Mouse (Mus musculus) spleen, adult 18-20 months (tissue): ENCODE measurements around the gene Ppp1r9a.

Experiments used
- DNase-seq, 2 experiments: peaks; one replicate each; pipeline ENCODE4 v3.0.0; 2022; ENCODE audit warnings: mixed read lengths in 2 of 2

Gene Ppp1r9a

GRCm38 (mm10) chr6:5054446-5055095 lies 151.9 kb downstream of the Ppp1r9a start:
- DNase-seq = no peak

- no peak for DNase-seq
Measured at GRCm38 (mm10) chr6:5074736-5075135, 172.0 kb downstream of the Ppp1r9a start.

GRCm38 (mm10) chr6:5075680-5076079 lies 173.0 kb downstream of the Ppp1r9a start:
- no peak for DNase-seq

GRCm38 (mm10) chr6:5078009-5078408 lies 175.3 kb downstream of the Ppp1r9a start:
- DNase-seq = no peak

- DNase-seq = no peak
Measured at GRCm38 (mm10) chr6:5079108-5079507, 176.4 kb downstream of the Ppp1r9a start.

- no peak for DNase-seq
Measured at GRCm38 (mm10) chr6:5080094-5080493, 177.4 kb downstream of the Ppp1r9a start.

- DNase-seq = no peak
Measured at GRCm38 (mm10) chr6:5080496-5080895, 177.8 kb downstream of the Ppp1r9a start.

GRCm38 (mm10) chr6:5081099-5081498 lies 178.4 kb downstream of the Ppp1r9a start:
- no peak for DNase-seq

GRCm38 (mm10) chr6:5082144-5082543 lies 179.4 kb downstream of the Ppp1r9a start:
- no peak for DNase-seq

- DNase-seq = no peak
Measured at GRCm38 (mm10) chr6:5082740-5083139, 180.0 kb downstream of the Ppp1r9a start.

GRCm38 (mm10) chr6:5083957-5084356 lies 181.2 kb downstream of the Ppp1r9a start:
- no peak for DNase-seq

GRCm38 (mm10) chr6:5091873-5092272 lies 189.2 kb downstream of the Ppp1r9a start:
- DNase-seq = no peak

- no peak for DNase-seq
Measured at GRCm38 (mm10) chr6:5092795-5093194, 190.1 kb downstream of the Ppp1r9a start.

- DNase-seq = peak in 1 of 2 experiments; percentile 6
Measured at GRCm38 (mm10) chr6:5093516-5093915, 190.8 kb downstream of the Ppp1r9a start.

GRCm38 (mm10) chr6:5095365-5095973 lies 192.8 kb downstream of the Ppp1r9a start:
- no peak for DNase-seq

GRCm38 (mm10) chr6:5097309-5097708 lies 194.6 kb downstream of the Ppp1r9a start:
- DNase-seq = no peak

GRCm38 (mm10) chr6:5099282-5099681 lies 196.6 kb downstream of the Ppp1r9a start:
- DNase-seq = no peak

GRCm38 (mm10) chr6:5099842-5100241 lies 197.1 kb downstream of the Ppp1r9a start:
- DNase-seq = no peak

GRCm38 (mm10) chr6:5100347-5100746 lies 197.6 kb downstream of the Ppp1r9a start:
- no peak for DNase-seq

GRCm38 (mm10) chr6:5102741-5103140 lies 200.0 kb downstream of the Ppp1r9a start:
- DNase-seq = no peak

GRCm38 (mm10) chr6:5103769-5104168 lies 201.1 kb downstream of the Ppp1r9a start:
- no peak for DNase-seq

GRCm38 (mm10) chr6:5104238-5104637 lies 201.5 kb downstream of the Ppp1r9a start:
- no peak for DNase-seq

GRCm38 (mm10) chr6:5108494-5108893 lies 205.8 kb downstream of the Ppp1r9a start:
- DNase-seq = no peak

- peak; percentile 43 to 63 for DNase-seq
Measured at GRCm38 (mm10) chr6:5109925-5110714, 207.4 kb downstream of the Ppp1r9a start.
